Mouse (Mus musculus) MEL (cell line): ENCODE data around the gene Srp14.

Experiments
- BHLHE40 ChIP-seq: IDR thresholded peaks from 2 replicates; pipeline ENCODE4 v1.6.1; 2012; ENCODE audit warnings: low read depth, mild to moderate bottlenecking, inconsistent platforms, low read length, improper control_type of control experiment, borderline replicate concordance
- CTCF ChIP-seq, 3 experiments: IDR thresholded peaks in 2 of 3; conservative IDR thresholded peaks in 1 of 3; 2 replicates each; pipeline ENCODE4 v1.5.1; 2011 to 2012; ENCODE audit warnings: low read length in 3 of 3, low read depth in 2 of 3, mild to moderate bottlenecking in 2 of 3, improper control_type of control experiment in 1 of 3, inconsistent platforms in 1 of 3, mixed read lengths in 1 of 3, moderate library complexity in 1 of 3; ENCODE audit not compliant: control insufficient read depth in 1 of 3, insufficient read depth in 1 of 3, poor library complexity in 1 of 3, severe bottlenecking in 1 of 3
- EP300 ChIP-seq, 2 experiments: IDR thresholded peaks; 2 replicates each; pipeline ENCODE4 v1.6.1; 2011; ENCODE audit warnings: improper control_type of control experiment in 2 of 2, low read length in 2 of 2, low read depth in 1 of 2, mild to moderate bottlenecking in 1 of 2
- MAFK ChIP-seq: IDR thresholded peaks from 2 replicates; pipeline ENCODE4 v1.6.1; 2011; ENCODE audit warnings: low read depth, mild to moderate bottlenecking, low read length, improper control_type of control experiment, borderline replicate concordance
- MAX ChIP-seq: IDR thresholded peaks from 2 replicates; pipeline ENCODE4 v1.6.1; 2011; ENCODE audit warnings: low read length, improper control_type of control experiment
- MXI1 ChIP-seq: IDR thresholded peaks from 2 replicates; pipeline ENCODE4 v1.6.1; 2011; ENCODE audit warnings: mild to moderate bottlenecking, low read depth, low read length, improper control_type of control experiment
- POLR2A ChIP-seq, 2 experiments: IDR thresholded peaks; 2 replicates each; pipeline ENCODE4 v1.6.1; 2011 to 2012; ENCODE audit warnings: low read length in 2 of 2, mild to moderate bottlenecking in 2 of 2, control low read depth in 1 of 2, improper control_type of control experiment in 1 of 2, low read depth in 1 of 2, moderate library complexity in 1 of 2; ENCODE audit not compliant: control insufficient read depth in 1 of 2, insufficient read depth in 1 of 2, poor library complexity in 1 of 2
- POLR2AphosphoS2 ChIP-seq: IDR thresholded peaks from 2 replicates; pipeline ENCODE4 v1.6.1; 2011; ENCODE audit warnings: low read length, improper control_type of control experiment
- UBTF ChIP-seq: IDR thresholded peaks from 2 replicates; pipeline ENCODE4 v1.6.1; 2012; ENCODE audit warnings: low read depth, mild to moderate bottlenecking, inconsistent platforms, low read length, improper control_type of control experiment, moderate library complexity, borderline replicate concordance; ENCODE audit not compliant: insufficient read depth
- USF2 ChIP-seq, 2 experiments: IDR thresholded peaks; 2 replicates each; pipeline ENCODE4 v1.6.1; 2011 to 2012; ENCODE audit warnings: improper control_type of control experiment in 2 of 2, low read length in 2 of 2, borderline replicate concordance in 1 of 2, inconsistent platforms in 1 of 2, low read depth in 1 of 2, mild to moderate bottlenecking in 1 of 2; ENCODE audit not compliant: insufficient read depth in 1 of 2

GRCm38 (mm10) chr2:118498476-118498875, 19.0 kb upstream of the Srp14 start:
- TF ChIP-seq MAX (no peak), POLR2A (IDR thresholded peaks at IDR 0.05; ENCODE audit: control insufficient read depth in 1 of 2, insufficient read depth in 1 of 2, low read depth in 1 of 2, low read length in 2 of 2, poor library complexity in 1 of 2) (no peak), MAFK (no peak), EP300 (IDR thresholded peaks at IDR 0.05; ENCODE audit: low read depth in 1 of 2, low read length in 2 of 2) (no peak), BHLHE40 (no peak), CTCF (IDR thresholded peaks at IDR 0.05 in 2 of 3, conservative IDR thresholded peaks at IDR 0.05 in 1 of 3; ENCODE audit: control insufficient read depth in 1 of 3, insufficient read depth in 1 of 3, low read depth in 2 of 3, low read length in 3 of 3, poor library complexity in 1 of 3, severe bottlenecking in 1 of 3) (no peak), POLR2AphosphoS2 (no peak), UBTF (no peak), USF2 (IDR thresholded peaks at IDR 0.05; ENCODE audit: borderline replicate concordance in 1 of 2, insufficient read depth in 1 of 2, low read depth in 1 of 2, low read length in 2 of 2) (no peak), MXI1 (no peak)
